Mouse (Mus musculus) liver, embryonic 14.5 days (tissue): ENCODE measurements around the gene Fbxw21. TPM values are rescaled to one million over a fixed set of nuclear protein-coding genes. Genes with fewer than 3 reads are reported as not detected.

ENCODE experiments used
- ATAC-seq: fragments of 200-750 bp; cut with Nextera tagmentation; 2 replicates; pipeline ENCODE4 v1.8.0; 2017; ENCODE audit warnings: moderate number of reproducible peaks, mild to moderate bottlenecking, moderate library complexity; ENCODE audit not compliant: insufficient read depth
- DNase-seq, 3 experiments: peaks; one replicate each; pipeline ENCODE4 v3.0.0-alpha.2; 2012 to 2013; ENCODE audit warnings: low read depth in 3 of 3, low spot score in 3 of 3
- H3K27ac ChIP-seq: fragments of 300-500 bp; sonication (generic); 2 replicates; pipeline ENCODE4 v1.5.1; 2014; ENCODE audit warnings: moderate library complexity, mild to moderate bottlenecking, control low read depth, inconsistent platforms
- H3K27me3 ChIP-seq: fragments of 300-500 bp; sonication (generic); 2 replicates; pipeline ENCODE4 v1.6.1; 2014; ENCODE audit warnings: mild to moderate bottlenecking, low read length, moderate library complexity; ENCODE audit not compliant: control insufficient read depth, insufficient read depth
- H3K36me3 ChIP-seq: fragments of 300-500 bp; sonication (generic); replicated peaks from 2 replicates; pipeline ENCODE4 v1.6.1; 2014; ENCODE audit warnings: low read depth; ENCODE audit not compliant: control insufficient read depth, insufficient read depth
- H3K4me1 ChIP-seq, 2 experiments: fragments of 200-500 bp in 1 of 2; fragments of 300-500 bp in 1 of 2; sonication (generic) in 1 of 2; replicated peaks; 2 replicates each; pipeline ENCODE4 v1.6.1; 2012 to 2014; ENCODE audit warnings: antibody characterized with exemption in 1 of 2, inconsistent platforms in 1 of 2, low read length in 1 of 2; ENCODE audit not compliant: control insufficient read depth in 2 of 2, insufficient read depth in 2 of 2
- H3K4me2 ChIP-seq: fragments of 300-500 bp; sonication (generic); 2 replicates; pipeline ENCODE4 v1.6.1; 2014; ENCODE audit warnings: low read depth, mild to moderate bottlenecking, control low read depth, moderate library complexity
- H3K4me3 ChIP-seq, 2 experiments: fragments of 200-500 bp in 1 of 2; fragments of 300-500 bp in 1 of 2; sonication (generic) in 1 of 2; 2 replicates each; pipeline ENCODE4 v1.5.1; 2012 to 2014; ENCODE audit warnings: low read depth in 2 of 2, low read length in 2 of 2, mild to moderate bottlenecking in 2 of 2, control low read depth in 1 of 2, inconsistent platforms in 1 of 2, moderate library complexity in 1 of 2; ENCODE audit not compliant: insufficient read depth in 1 of 2
- H3K9ac ChIP-seq: fragments of 300-500 bp; sonication (generic); replicated peaks from 2 replicates; pipeline ENCODE4 v1.6.1; 2014; ENCODE audit warnings: mild to moderate bottlenecking, control low read depth, moderate library complexity
- H3K9me3 ChIP-seq: fragments of 300-500 bp; sonication (generic); 2 replicates; pipeline ENCODE4 v1.6.1; 2016; ENCODE audit warnings: low read length, mixed read lengths; ENCODE audit not compliant: control insufficient read depth
- CTCF ChIP-seq: IDR thresholded peaks from 2 replicates; pipeline ENCODE4 v1.5.1; 2016; ENCODE audit warnings: antibody characterized with exemption, low read depth, control low read depth
- EP300 ChIP-seq: IDR thresholded peaks from 2 replicates; pipeline ENCODE4 v1.6.1; 2016; ENCODE audit warnings: antibody characterized with exemption, low read depth
- WGBS: fragments of 180-500 bp; shearing (Covaris S2); extraction: QIAGEN DNeasy Blood & Tissue Kit; methylation state at CpG from one replicate; pipeline ENCODE4 v1.1.7; 2014; ENCODE audit not compliant: insufficient replicate concordance; 5-methylcytosine and 5-hydroxymethylcytosine counted together
- polyA plus RNA-seq, 2 experiments: library from polyadenylated mRNA; depleted of rRNA in 1 of 2; stranded (reverse) in 1 of 2; unstranded in 1 of 2; fragments of >200 nt; fragmentation: Nextera tagmentation in 1 of 2; extraction: Ambion mirVana in 1 of 2; gene quantifications; 2 replicates each; pipeline versions ENCODE4 v1.2.1 to v1.2.3; 2012 to 2014

Gene Fbxw21
- polyA plus RNA-seq, 2 experiments, result not detected

DNA sequence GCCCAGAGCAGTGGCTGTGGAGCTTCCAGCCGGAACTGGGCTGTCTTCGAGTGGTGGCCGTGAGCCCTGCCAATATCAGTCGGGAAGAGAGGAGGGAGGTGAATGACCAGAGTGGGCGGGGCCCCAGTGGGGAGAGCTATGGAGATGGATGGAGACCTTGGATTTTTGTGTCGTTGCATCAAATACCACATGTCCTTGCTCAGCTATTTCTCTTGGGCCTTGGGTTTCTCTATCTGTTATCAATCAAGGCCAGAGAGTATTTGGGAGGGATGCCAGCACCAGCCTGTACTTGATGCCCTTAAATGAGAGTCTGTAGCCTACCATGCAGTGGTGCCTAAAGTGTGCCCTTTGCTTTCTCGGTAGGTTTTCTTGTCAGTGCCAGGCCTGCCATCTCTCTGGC is 58.6 kb downstream of the Fbxw21 start:
- Histone ChIP-seq H3K27me3 (no peaks in the 10 kb centered on the region), H3K36me3 (no peaks in the 10 kb centered on the region), H3K4me3 (no peak overlapping the region), H3K9me3 (no peaks in the 10 kb centered on the region), H3K27ac (no peak overlapping the region), H3K9ac (no peak overlapping the region), H3K4me2 (no peak overlapping the region), H3K4me1 (peaks cover 0 to 5% of the 10 kb centered on the region in 2 experiments; a peak in 1 of 4 replicates)
- ATAC-seq, result no peak
- TF ChIP-seq CTCF (no peak), EP300 (no peak)
- DNase-seq, result no peak
- WGBS, result 58% methylated on average over 7 of the region's 7 CpGs

DNA sequence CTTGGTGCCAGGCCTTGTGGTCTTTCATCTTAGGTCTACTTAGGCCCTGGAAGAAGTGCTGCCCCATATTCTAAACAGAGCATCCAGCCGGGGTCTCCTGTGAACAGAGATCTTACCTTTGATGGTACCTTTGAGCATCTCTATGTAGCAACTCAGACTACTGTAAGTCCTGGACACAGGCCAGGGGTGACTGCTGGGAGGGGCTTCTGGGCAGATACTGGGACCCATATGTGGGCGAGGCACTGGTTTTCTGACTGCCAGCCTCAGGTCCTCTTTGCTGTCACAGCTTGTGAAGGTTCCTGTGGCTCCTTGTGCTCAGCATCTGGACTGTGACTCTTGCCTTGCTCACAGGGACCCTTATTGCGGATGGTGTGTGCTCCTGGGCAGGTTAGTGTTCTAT is 59.3 kb downstream of the Fbxw21 start:
- peaks cover 0 to 8% of the 10 kb centered on the region in 2 experiments; a peak in 1 of 4 replicates for H3K4me1 ChIP-seq
- no peak for DNase-seq
- ATAC-seq, result no peak
- no peak for TF ChIP-seq EP300
- no peak for TF ChIP-seq CTCF
- no peak overlapping the region for H3K27ac ChIP-seq
- H3K36me3 ChIP-seq, result no peaks in the 10 kb centered on the region
- no peak overlapping the region for H3K4me2 ChIP-seq
- no peak overlapping the region for H3K9ac ChIP-seq
- H3K4me3 ChIP-seq, result no peak overlapping the region
- 69% methylated on average over 3 of the region's 3 CpGs for WGBS
- no peaks in the 10 kb centered on the region for H3K9me3 ChIP-seq
- H3K27me3 ChIP-seq, result no peaks in the 10 kb centered on the region

DNA sequence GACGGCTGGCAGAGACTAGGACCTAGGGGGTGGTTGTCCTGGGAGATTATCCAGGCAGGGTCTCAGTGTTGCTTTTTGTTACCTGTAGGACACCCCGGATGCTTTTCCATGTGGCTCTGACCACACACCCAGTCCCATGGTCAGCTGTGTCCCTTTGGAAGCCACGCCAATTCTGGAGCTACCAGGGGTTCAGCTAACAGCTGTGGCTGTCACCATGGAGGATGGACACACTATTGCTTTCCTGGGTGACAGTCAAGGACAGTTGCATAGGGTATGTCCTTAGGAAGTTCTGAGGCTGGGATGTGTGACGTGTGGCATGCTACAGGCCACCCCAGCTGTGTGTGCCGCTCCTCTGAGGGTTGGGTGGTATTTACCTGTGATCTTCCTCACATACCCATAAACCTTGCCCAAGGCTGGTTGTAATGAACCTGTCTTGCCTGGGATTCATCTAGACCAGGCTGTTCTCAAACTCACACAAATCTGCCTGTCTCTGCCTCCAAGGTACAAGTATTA is 59.9 kb downstream of the Fbxw21 start:
- H3K9me3 ChIP-seq, result no peaks in the 10 kb centered on the region
- ATAC-seq (no peak), DNase-seq (no peak)
- no peaks in the 10 kb centered on the region for H3K36me3 ChIP-seq
- no peak overlapping the region for H3K9ac ChIP-seq
- no peak overlapping the region for H3K27ac ChIP-seq
- no peak overlapping the region for H3K4me3 ChIP-seq
- H3K27me3 ChIP-seq, result no peaks in the 10 kb centered on the region; the same call in 1 of the 2 replicates
- 59% methylated on average over 5 of the region's 5 CpGs for WGBS
- TF ChIP-seq CTCF (no peak), EP300 (no peak)
- no peak overlapping the region for H3K4me2 ChIP-seq
- peaks cover 0 to 8% of the 10 kb centered on the region in 2 experiments; a peak in 1 of 4 replicates for H3K4me1 ChIP-seq

DNA sequence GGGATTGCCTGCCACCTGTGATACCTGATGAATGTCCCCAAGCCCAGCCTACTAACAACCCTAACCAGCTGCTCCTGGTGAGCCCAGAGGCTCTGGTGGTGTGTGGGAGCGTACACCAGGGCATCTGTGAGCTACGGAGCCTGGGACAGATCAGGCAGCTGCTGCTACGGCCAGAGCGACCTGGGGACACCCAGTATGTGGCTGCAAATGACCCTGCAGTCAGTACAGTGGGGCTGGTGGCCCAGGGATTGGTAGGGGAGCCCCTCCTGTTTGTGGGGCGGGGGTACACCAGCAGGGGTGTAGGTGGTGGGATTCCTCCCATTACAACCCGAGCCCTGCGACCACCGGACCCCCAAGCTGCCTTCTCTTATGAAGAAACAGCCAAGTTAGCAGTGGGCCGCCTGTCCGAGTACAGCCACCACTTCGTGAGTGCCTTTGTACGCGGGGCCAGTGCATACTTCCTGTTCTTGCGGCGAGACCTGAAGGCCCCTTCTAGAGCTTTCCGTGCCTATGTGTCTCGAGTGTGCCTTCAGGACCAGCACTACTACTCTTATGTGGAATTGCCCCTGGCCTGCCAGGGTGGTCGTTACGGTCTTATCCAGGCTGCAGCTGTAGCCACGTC is 61.4 kb downstream of the Fbxw21 start:
- Histone ChIP-seq H3K4me3 (no peak overlapping the region), H3K9me3 (no peaks in the 10 kb centered on the region), H3K4me2 (no peak overlapping the region), H3K27me3 (peaks cover 16% of the 10 kb centered on the region), H3K27ac (no peak overlapping the region), H3K4me1 (peaks cover 0 to 10% of the 10 kb centered on the region in 2 experiments; a peak in 1 of 4 replicates), H3K9ac (no peak overlapping the region), H3K36me3 (no peaks in the 10 kb centered on the region)
- WGBS, result 60% methylated on average over 20 of the region's 20 CpGs
- TF ChIP-seq EP300 (no peak), CTCF (no peak)
- ATAC-seq (no peak), DNase-seq (no peak)

DNA sequence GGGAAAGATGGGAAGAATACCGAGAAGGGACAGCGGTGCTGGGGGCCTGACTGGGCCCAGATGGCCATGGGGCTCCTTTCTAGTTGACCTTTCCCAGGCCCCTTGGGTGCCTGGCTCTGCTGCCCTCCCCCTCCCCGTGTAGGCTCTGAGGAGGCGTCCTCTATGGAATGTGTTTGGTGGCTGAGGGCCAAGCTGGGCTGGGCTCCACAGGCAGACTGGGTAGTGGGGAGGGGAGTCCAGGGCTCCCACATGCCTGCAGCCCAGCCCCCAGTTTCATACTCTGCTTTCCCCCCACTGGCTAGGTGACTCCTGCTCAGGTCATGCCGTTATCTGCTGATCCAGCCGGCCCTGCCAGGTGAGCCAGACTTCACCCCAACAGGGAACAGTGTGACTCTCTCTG is 62.9 kb downstream of the Fbxw21 start:
- ATAC-seq (no peak), DNase-seq (no peak)
- H3K4me1 ChIP-seq, result peaks cover 0 to 10% of the 10 kb centered on the region in 2 experiments; a peak in 1 of 4 replicates
- H3K9ac ChIP-seq, result no peak overlapping the region
- H3K9me3 ChIP-seq, result no peaks in the 10 kb centered on the region
- 63% methylated on average over 6 of the region's 6 CpGs for WGBS
- H3K36me3 ChIP-seq, result no peaks in the 10 kb centered on the region
- TF ChIP-seq EP300, result no peak
- no peak for TF ChIP-seq CTCF
- H3K27ac ChIP-seq, result no peak overlapping the region
- H3K27me3 ChIP-seq, result peaks cover 30% of the 10 kb centered on the region
- no peak overlapping the region for H3K4me3 ChIP-seq
- H3K4me2 ChIP-seq, result no peak overlapping the region
